Mouse (Mus musculus) hematopoietic stem cell, adult 5-6 weeks (primary cell): ENCODE measurements at regions not wholly inside any gene's neighbourhood (a gene's known extent, or its start where the extent isn't known, plus 50 kb on each side); places are given as distances from the start of the nearest gene placed in this dataset.
"Not testable (repeated sequence)": the region's sequence is repeated elsewhere in the genome, so short reads cannot be mapped to it uniquely, and the experiment has no call there.

Source experiments
- ATAC-seq, 2 experiments: fragments of 125-278 bp in 1 of 2; replicated peaks in 1 of 2; 2 replicates each; pipeline ENCODE4 v1.8.0; 2016 to 2017; ENCODE audit warnings: inconsistent platforms in 2 of 2, mild to moderate bottlenecking in 2 of 2, moderate number of reproducible peaks in 2 of 2, low read depth in 1 of 2, moderate TSS enrichment in 1 of 2; ENCODE audit not compliant: low FRiP score in 2 of 2, poor library complexity in 2 of 2, severe bottlenecking in 2 of 2, insufficient read depth in 1 of 2, low TSS enrichment in 1 of 2

DNA sequence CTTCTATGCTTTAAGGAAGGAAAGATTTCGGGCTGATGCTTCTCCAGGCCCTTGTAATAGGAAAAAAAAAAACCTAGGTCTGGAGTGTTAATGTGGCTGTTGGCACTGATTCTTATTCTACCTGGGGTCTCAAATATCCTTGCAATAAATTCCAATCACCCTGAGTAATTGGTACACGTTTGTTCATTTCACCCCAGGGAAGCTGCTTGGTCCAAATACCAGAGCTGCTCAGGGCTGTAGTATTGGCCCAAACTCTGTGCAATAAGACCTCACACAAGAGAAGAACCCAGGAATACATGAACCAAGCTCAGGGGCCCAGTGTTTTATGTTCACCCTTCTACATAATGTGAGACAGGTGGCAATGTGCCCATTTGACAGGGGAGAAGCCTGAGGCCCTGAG lies 366.8 kb downstream of the Tox3 start:
- no peak for ATAC-seq

DNA sequence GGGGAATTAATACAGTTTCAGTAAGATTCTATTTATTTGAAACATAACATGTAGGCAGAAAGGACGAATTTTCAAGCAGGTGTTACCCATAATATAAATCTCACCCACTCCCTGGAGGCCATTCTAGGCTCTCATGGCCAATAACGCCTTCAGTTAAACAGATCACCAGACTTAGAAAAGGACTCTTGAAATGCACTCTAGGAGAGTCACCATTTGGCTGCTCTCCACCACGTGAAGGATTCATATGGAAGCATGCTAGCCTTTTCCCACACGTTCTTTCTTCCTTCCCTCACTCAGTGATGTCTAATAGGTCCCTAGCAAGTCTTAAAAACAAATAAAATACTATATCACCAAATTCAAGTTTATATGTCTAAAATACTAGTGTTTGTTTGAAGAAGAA lies 367.7 kb downstream of the Tox3 start:
- ATAC-seq: no peak

DNA sequence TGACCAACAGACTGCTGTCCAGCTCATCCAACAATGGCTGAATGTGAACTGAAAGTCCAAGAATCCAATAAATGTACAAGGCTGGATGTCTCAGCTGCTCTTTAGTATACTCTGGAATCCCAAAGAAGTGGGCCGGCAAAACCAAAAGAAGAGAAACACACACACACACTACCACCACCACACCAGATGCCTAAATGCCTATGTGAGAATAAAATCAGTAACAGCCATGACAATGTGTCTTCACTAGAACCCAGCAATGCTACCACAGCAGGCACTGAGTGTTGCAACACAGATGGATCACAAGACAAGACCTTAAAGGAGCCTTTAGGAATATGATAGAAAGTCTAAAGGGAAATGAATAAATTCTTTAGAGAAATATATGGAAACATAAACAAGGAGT lies 385.3 kb downstream of the Tox3 start:
- no peak for ATAC-seq

DNA sequence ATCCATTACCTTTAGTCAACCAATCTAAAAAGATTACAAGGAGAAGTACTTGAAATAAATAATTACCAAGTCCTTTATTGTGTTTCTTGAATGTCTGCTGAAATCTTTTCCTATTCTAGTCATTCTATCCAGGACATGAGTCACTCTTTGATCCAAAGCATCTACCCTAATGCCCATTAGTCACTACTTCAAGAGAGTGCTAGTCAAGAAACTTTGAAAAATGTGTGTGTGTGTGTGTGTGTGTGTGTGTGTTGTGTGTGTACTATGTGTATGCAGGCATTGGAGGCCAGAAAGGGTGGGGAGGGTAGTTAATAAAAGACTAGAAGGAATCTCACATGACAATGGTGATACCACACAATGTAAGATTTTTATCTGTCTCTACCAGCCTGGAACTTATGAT lies 390.7 kb downstream of the Tox3 start:
- ATAC-seq: no peak

DNA sequence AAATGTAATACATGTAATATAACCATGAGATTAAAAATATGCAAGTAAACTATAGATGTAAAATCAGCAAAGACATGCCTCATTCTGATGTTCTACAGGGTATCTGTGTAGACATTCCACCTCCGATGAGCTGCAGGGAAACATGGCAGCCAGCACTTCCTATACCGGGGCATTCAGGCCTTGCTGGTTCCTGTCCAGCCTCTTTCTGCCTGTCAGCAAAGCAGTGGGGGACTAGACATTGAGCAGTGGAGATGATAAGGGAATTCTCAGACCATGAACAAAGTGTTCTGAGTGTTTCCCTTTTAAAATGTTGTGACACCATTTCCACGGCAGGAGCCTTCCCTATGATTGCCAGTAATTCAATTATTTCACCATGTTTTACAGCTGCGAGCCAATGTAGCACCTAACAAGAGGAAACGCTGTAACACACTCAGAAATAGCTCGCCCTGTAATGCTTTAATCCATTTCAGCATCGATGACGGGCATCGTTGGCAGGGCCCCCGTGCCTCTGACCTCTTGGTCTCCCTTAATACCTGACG lies 391.6 kb downstream of the Tox3 start:
- ATAC-seq: no peak

DNA sequence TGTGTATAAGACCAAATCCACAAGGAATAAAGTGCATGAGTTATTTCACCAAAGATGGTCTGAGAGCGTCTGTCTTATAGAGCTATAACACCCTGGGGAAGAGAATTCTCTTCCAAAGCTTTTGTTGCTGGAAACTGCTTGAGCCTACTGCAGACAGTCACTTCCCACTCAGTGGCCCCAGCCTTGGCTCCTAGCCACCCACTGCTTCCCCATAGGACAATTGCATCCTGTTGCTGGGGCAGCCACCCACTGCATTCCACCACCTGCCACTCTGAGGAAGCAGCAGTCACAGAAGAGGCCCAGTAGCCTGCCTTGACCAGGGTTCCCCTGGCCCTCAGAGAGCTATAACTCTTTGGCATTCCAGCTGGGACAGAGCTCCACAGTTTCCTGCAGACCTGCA lies 409.3 kb downstream of the Tox3 start:
- no peak for ATAC-seq

DNA sequence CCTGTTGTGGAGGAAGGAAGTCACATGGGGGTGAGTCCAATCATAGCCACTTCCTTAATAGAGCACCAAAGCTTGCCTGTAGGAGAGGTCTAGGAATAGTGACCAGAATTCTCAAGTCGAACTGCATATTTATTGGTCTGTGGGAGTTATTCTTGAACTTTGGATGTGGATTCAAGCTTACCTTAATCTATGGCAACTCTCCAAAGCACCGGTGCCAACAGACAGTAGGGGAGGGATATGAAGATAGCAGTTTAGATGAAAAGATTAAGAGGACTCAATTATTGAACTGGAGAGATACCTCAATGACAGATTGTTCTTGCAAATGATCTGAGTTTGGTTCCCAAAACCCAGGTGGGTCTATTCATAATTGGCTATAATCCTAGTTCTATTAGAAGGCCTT lies 413.6 kb downstream of the Tox3 start:
- ATAC-seq: no peak

DNA sequence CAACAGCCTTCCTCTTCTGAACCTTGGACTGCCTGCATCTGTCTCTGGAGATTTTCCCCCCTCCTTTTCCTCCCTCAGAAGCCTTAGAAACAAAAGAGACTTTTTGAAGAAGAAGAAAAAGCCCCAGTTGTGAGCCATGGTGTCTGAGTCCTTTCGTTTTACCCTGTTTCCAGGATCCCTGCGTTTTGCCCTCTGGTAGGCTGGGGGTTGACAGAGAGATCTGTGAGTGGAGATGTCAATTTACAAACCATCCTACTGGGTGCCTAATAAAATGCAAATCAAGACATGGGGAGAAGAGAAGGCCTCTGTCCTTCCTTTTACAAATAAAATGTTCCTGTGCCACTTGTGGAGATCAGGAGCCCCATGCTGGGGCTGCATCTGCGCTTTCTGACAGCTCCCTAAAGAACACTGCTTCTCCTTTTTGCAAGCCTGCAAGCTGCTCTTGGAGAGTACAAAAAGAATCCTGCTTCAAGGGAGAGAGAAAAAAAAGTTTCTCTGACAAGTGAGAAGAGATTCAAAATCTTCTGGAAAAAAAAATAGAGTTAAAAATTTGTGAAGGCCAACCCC lies 421.4 kb downstream of the Tox3 start:
- no peak for ATAC-seq

DNA sequence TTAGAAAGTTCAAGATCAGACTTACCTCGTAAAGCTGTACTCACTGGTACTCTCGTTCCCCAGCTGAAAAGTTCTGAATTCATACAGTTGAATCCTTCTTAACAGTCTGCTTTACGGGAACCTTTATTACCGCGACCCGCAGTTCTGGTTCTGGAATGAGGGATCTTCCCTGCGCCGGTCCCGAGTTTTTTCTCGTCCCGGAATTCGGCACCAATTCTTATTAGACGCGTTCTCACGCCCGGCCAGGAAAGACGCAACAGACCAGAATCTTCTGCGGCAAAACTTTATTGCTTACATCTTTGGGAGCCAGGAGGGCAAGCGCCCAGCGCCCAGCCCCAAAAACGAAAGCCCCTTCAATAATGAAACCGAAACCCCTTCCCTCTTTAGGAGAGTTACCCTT lies 423.4 kb downstream of the Tox3 start:
- not testable (repeated sequence) for ATAC-seq

DNA sequence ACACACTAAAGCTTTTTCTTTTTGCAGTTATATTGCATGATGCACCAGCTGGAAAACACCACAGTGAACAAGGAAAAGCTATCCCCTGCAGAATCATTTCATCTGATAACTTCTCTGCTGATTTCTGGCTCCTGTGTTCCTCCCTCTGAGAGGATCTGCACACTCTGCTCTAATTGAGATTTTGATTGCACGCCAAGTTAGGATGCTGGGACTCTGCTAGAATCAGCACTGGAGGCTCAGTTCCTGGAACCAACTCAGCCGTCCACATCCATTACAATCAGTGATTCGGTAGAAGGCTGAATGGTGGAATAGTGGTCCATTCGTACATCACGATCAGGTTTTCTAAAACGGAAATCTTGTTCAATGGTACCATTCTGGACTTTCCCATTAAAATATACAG lies 434.1 kb downstream of the Tox3 start:
- no peak for ATAC-seq

DNA sequence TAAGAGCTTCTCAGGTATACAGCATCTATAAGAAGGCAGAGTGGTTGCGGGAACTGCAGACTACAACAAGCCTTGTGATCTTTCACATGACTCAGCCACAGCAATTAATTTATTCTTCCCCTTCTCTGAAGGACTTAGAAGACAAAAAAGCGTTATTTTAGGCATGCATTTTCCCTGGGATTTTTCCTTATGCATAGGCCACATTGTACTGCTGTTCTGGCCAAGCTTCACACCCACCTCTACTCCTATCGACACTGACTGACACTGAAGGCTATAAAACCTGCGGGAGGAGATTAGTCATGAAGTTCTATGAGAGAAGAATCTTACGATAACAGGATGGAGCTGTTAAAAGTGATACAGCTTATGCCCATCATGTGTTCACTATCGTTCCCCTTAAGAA lies 441.9 kb downstream of the Tox3 start:
- ATAC-seq: no peak

DNA sequence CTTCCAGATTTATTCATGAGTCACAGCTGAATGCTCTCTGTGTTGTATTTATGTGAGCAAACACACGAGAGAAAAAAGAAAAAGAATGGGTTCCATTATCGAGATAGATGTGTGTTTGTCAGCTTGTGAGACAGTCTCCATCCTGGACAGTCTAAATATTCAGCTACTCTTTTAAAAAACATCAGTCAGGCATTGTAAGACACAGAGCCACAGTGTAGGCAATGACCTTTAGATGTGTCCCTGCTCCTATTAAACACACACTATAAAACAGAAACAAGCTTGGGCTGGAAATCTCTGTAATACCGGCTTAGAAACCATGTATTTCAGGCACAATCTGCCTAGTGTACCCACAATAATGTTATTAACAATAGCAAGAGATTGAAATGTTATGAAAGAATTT lies 442.6 kb downstream of the Tox3 start:
- ATAC-seq: no peak

DNA sequence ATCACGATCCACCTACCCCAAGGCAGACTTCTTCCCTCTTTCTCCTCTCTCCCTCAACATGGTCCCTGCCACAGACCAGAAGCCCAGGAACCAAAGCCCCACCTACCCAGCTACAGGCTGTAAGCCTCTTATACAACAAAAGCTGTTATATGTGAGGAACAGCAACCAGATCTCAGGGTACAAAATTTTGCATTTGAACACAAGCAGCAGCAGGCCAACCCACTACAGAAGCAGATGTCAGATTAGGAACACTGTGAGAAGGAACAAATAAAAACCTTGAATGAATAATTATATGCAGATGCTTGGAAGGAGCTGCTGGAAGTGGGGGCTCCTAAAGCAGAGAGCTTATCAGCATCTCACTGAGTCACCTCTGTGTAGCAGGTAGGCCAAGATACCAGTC lies 444.8 kb downstream of the Tox3 start:
- ATAC-seq: no peak

DNA sequence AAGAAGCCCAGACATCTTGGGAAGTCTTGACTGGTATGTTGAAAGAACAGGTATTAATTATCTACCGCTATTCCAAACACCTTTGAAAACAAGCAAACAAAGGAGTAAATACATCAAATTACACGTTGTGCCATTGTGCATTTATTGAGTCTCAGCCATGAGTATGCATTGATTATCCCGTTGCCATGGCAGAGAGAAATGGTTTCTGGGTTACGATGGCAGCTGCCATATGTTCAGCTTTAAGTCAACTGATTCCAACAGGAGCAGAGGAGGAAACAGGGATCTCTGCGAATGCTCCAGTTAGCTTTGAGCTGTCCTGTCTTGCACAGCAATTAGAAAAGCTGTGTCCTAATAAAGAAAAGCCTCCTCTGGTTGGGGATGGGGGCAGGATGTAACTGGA lies 475.4 kb downstream of the Tox3 start:
- no peak for ATAC-seq

DNA sequence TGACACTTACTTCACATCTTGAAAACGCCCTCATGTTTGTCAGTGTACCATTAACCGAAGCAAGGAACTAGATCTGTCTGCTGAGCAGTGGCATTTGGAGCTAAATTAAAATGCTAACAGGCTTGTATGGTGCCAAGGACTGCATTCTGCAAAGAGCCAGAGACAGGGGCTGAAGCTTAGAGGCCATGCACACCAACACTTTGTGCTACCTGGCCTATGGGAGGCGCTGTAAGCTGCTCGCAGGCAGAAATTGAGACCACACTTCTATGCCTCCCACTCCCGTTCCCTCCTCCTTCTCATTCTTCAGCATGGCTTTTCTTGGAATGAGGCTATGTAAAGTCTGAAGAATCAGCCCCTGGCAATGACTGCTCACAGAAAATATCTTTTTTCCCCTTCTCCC lies 476.2 kb downstream of the Tox3 start:
- no peak for ATAC-seq

DNA sequence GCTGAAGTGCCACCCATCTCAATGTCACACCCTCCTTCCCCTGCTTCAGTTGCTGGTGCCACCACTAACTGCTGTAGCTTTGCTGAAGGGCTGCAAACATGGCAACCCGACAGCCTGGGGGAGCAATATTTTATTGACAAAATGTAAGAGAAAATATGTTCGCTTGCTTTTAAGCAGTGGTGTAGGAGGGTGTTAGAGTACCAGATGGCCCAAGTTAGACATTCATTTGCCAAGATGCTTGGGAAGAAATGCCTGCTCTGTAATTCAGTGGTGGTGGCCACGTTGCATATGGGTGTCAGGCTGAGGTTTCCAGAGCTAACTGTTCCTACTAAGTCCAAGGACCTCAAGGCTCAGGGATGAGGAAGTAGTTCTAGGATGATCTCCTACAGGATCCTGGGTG lies 488.3 kb downstream of the Tox3 start:
- no peak for ATAC-seq

DNA sequence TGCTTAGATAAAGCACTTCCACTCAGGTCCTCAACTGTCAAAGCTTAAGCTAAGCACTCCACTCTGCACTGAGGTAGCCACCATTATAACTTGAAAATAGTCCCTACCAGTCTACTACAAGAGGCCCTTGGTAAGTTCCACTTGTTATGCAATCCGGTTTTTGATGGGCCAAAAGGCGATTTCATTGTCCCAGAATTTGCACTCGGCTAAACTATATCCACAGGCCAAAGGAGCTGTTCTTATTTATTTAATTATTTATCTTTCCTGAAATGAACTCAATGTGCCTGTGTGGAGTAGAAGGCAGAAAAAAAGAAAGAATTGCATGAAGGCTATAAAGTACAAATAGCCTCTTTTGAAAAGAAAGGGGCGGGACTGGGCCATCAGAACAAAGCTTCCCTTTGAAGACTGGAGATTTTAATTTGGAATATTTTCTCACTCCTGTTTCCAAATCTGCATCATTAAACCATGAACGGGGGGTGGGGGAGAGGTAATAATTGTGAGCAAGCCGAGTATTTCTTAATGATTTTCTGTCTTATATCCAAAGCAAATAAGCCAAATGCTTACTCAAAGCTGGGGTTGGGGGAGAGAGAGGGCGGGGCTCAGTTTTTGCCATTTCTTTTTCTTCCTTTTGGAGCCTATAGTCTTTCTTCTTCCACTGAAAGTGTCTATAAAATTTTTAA lies 489.3 kb downstream of the Tox3 start:
- ATAC-seq: no peak

DNA sequence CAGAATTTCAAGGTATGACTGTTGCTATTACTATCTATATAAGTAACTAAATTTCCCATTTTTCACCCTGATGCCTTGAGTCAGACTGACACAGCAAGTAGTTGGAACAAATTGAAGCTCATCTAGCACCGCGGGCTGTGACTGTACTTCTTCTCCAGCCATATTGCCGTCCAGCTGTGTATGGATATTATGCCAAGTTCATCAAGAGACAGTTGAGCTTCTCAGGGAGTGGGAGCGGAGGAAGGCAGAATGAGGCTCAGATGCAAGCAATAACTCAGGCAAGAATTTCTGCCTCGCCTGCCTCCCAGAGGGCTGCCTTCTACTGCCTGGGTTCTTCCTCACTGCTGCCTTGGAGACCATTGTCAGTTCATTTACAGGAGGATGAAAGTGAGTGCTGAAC lies 492.6 kb downstream of the Tox3 start:
- no peak for ATAC-seq

DNA sequence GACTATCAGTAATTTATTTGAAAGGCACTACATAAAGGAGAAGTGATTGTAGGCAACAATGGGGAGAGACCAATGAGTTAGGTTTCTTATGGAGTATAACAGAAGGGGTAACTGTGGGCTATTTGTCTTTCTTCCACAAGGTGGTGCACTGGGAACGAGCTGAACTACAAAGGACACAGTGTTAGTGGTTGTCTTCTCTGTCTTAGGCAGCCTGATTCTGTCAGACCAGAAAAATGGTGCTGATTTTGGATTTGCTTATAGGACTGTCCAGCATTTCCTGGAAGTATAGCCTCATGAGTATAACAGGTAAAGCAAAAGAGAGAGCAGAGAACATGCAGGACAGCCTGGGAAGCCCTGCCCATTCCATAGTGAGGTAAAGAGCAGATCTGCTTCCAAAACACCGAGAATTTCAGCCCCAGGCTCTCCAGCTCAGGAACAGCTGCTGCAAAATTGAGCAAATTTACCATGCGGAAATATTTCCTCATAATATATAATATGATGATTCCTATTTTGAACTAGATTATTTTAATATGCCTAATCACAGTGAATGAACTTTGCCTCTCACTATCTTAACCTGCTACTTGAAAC lies 497.8 kb downstream of the Tox3 start:
- ATAC-seq: no peak
